Mouse (Mus musculus) small intestine, adult 2 months (tissue): ENCODE results near the gene Negr1.

Experiments used
- CTCF ChIP-seq: fragments of 200-500 bp; IDR thresholded peaks from 2 replicates; pipeline ENCODE4 v1.5.1; 2012; ENCODE audit warnings: low read depth, mild to moderate bottlenecking, control low read depth, inconsistent platforms, low read length, moderate library complexity, mixed read lengths; ENCODE audit not compliant: insufficient replicate concordance, insufficient read length; ENCODE audit errors: extremely low read depth
- POLR2A ChIP-seq: fragments of 200-500 bp; IDR thresholded peaks from 2 replicates; pipeline ENCODE4 v1.6.1; 2012; ENCODE audit warnings: low read depth, mild to moderate bottlenecking, control low read depth, inconsistent platforms, low read length, moderate library complexity

GRCm38 (mm10) chr3:157188939-157189725, 627.5 kb downstream of the Negr1 start:
- TF ChIP-seq POLR2A (no peak), CTCF (no peak)
